Mouse (Mus musculus) erythroblast, embryonic 14.5 days (primary cell): ENCODE results near the gene A930002H24Rik. TPM values are rescaled to one million over a fixed set of nuclear protein-coding genes. Genes with fewer than 3 reads are reported as not detected.

ENCODE experiments used
- H3K27me3 ChIP-seq: 2 replicates; pipeline ENCODE4 v1.6.1; 2012; ENCODE audit warnings: inconsistent platforms; ENCODE audit not compliant: control insufficient read depth
- H3K36me3 ChIP-seq: 2 replicates; pipeline ENCODE4 v1.6.1; 2012; ENCODE audit warnings: mild to moderate bottlenecking, inconsistent platforms; ENCODE audit not compliant: control insufficient read depth
- H3K4me1 ChIP-seq: 2 replicates; pipeline ENCODE4 v1.6.1; 2012; ENCODE audit warnings: inconsistent platforms; ENCODE audit not compliant: control insufficient read depth
- H3K4me3 ChIP-seq: replicated peaks from 2 replicates; pipeline ENCODE3; 2012; ENCODE audit warnings: moderate library complexity, mild to moderate bottlenecking, inconsistent platforms
- H3K9me3 ChIP-seq: 2 replicates; pipeline ENCODE4 v1.6.1; 2012; ENCODE audit warnings: low read length, inconsistent platforms, mixed read lengths; ENCODE audit not compliant: control insufficient read depth
- GATA1 ChIP-seq: IDR thresholded peaks from 2 replicates; pipeline ENCODE4 v1.6.1; 2012; ENCODE audit warnings: low read length, inconsistent platforms, mixed read lengths
- TAL1 ChIP-seq: IDR thresholded peaks from 3 replicates; pipeline ENCODE4 v1.6.1; 2012; ENCODE audit warnings: low read length, inconsistent platforms, mixed read lengths
- polyA plus RNA-seq: library from polyadenylated mRNA; stranded (reverse); fragments of >175 nt; gene quantifications from 2 replicates; pipeline ENCODE4 v1.2.3, GENCODE M21; 2012

The A930002H24Rik gene
- polyA plus RNA-seq, 1 experiment = 0.11 TPM

GRCm38 (mm10) chr17:63818444-63819027 is 45.1 kb downstream of the A930002H24Rik start:
- no peaks in the 10 kb centered on the region for H3K27me3 ChIP-seq
- H3K36me3 ChIP-seq = no peaks in the 10 kb centered on the region
- H3K4me1 ChIP-seq = peaks cover 5% of the 10 kb centered on the region
- no peak for TF ChIP-seq GATA1
- no peak for TF ChIP-seq TAL1
- no peaks in the 10 kb centered on the region; the same call in 1 of the 2 replicates for H3K9me3 ChIP-seq
- no peak overlapping the region for H3K4me3 ChIP-seq

GRCm38 (mm10) chr17:63813552-63813951 is 50.0 kb downstream of the A930002H24Rik start:
- TF ChIP-seq GATA1 = no peak
- no peak for TF ChIP-seq TAL1

More at GRCm38 (mm10) chr17:63813552-63813951, 50.0 kb downstream of the A930002H24Rik start:
- Histone ChIP-seq H3K4me1 (peaks cover 2% of the 10 kb centered on the region), H3K9me3 (no peaks in the 10 kb centered on the region; the same call in 1 of the 2 replicates), H3K27me3 (no peaks in the 10 kb centered on the region), H3K4me3 (no peak overlapping the region), H3K36me3 (no peaks in the 10 kb centered on the region)

Other genes with a start within 250 kb of the A930002H24Rik start
- gene Fer, start 729 bp downstream of the A930002H24Rik start, polyA plus RNA-seq = 0.09 and 0.16 TPM in 2 replicates